Mouse (Mus musculus) ZHBTc4 (cell line): ENCODE data around the gene Chchd6.
A peak's percentile ranks its signal among the peaks of the same experiment; 100 is the strongest.

ENCODE experiments used
- DNase-seq: peaks from one replicate; pipeline ENCODE4 v3.0.0-alpha.2; 2011; ENCODE audit warnings: low read depth, low spot score

The Chchd6 gene

GRCm38 (mm10) chr6:89595018-89595776, at the start of gene Chchd6:
Chchd6 (minus strand) TSS chr6:89595652.
- peak; percentile 94 for DNase-seq

GRCm38 (mm10) chr6:89644271-89645075, 49.0 kb upstream of the Chchd6 start:
- peak; percentile 98 for DNase-seq

- peak; percentile 91 for DNase-seq
Observed at GRCm38 (mm10) chr6:89643798-89644270, 48.4 kb upstream of the Chchd6 start, which contains the start of gene Txnrd3. Txnrd3 (plus strand) TSS chr6:89643988.

GRCm38 (mm10) chr6:89639025-89639424, 43.6 kb upstream of the Chchd6 start:
- peak; percentile 75 for DNase-seq

- no peak for DNase-seq
Observed at GRCm38 (mm10) chr6:89637977-89638376, 42.5 kb upstream of the Chchd6 start.

- peak; percentile 19 for DNase-seq
Observed at GRCm38 (mm10) chr6:89634400-89634799, 38.9 kb upstream of the Chchd6 start.

- no peak for DNase-seq
Observed at GRCm38 (mm10) chr6:89633115-89633514, 37.7 kb upstream of the Chchd6 start.

- DNase-seq = peak; percentile 90
Observed at GRCm38 (mm10) chr6:89631809-89632562, 36.5 kb upstream of the Chchd6 start.

GRCm38 (mm10) chr6:89628045-89628785, 32.8 kb upstream of the Chchd6 start:
- no peak for DNase-seq

GRCm38 (mm10) chr6:89622647-89623046, 27.2 kb upstream of the Chchd6 start:
- peak; percentile 82 for DNase-seq

GRCm38 (mm10) chr6:89615373-89615755, 19.9 kb upstream of the Chchd6 start:
- no peak for DNase-seq

GRCm38 (mm10) chr6:89614596-89615372, 19.3 kb upstream of the Chchd6 start:
- DNase-seq = peak; percentile 44

GRCm38 (mm10) chr6:89614107-89614471, 18.6 kb upstream of the Chchd6 start:
- DNase-seq = no peak

GRCm38 (mm10) chr6:89613336-89614106, 18.1 kb upstream of the Chchd6 start:
- DNase-seq = peak; percentile 29

- peak; percentile 48 for DNase-seq
Observed at GRCm38 (mm10) chr6:89607999-89608398, 12.5 kb upstream of the Chchd6 start.

GRCm38 (mm10) chr6:89606096-89606495, 10.6 kb upstream of the Chchd6 start:
- no peak for DNase-seq

- DNase-seq = no peak
Observed at GRCm38 (mm10) chr6:89596510-89596909, 1.1 kb upstream of the Chchd6 start.

GRCm38 (mm10) chr6:89595777-89596146, 310 bp upstream of the Chchd6 start:
- DNase-seq = no peak

- DNase-seq = no peak
Observed at GRCm38 (mm10) chr6:89592016-89592415, 3.4 kb downstream of the Chchd6 start.

GRCm38 (mm10) chr6:89591531-89591930, 3.9 kb downstream of the Chchd6 start:
- no peak for DNase-seq
